Mouse (Mus musculus) embryo, embryonic 10.5 days (tissue): ENCODE measurements around the gene Scgb1b7.
"Not testable (repeated sequence)": the region's sequence is repeated elsewhere in the genome, so short reads cannot be mapped to it uniquely, and the experiment has no call there.

Source experiments
- DNase-seq: peaks from one replicate; pipeline ENCODE4 v3.0.0-alpha.2; 2015; ENCODE audit warnings: low spot score

Gene Scgb1b7

GRCm38 (mm10) chr7:31712365-31712764 is at the start of gene Scgb1b7:
Gene Scgb1b7, plus strand, starts transcription at chr7:31712665.
- not testable (repeated sequence) for DNase-seq

- not testable (repeated sequence) for DNase-seq
These were observed 6.8 kb upstream of the Scgb1b7 start, which contains the start of gene Scgb2b7 for GRCm38 (mm10) chr7:31705657-31706056. Gene Scgb2b7, minus strand, starts transcription at chr7:31705757.
